Mouse (Mus musculus) hindbrain, postnatal 0 days (tissue): ENCODE results near the gene Stat4. TPM values are rescaled to one million over a fixed set of nuclear protein-coding genes. Genes with fewer than 3 reads are reported as not detected.

ENCODE experiments used
- ATAC-seq: fragments of 200-750 bp; cut with Nextera tagmentation; 2 replicates; pipeline ENCODE4 v1.8.0; 2017; ENCODE audit warnings: mild to moderate bottlenecking, moderate TSS enrichment, moderate library complexity
- DNase-seq: peaks from one replicate; pipeline ENCODE4 v3.0.0-alpha.2; 2015; ENCODE audit warnings: low spot score
- H3K27ac ChIP-seq: fragments of 300-500 bp; sonication (generic); 2 replicates; pipeline ENCODE4 v1.5.1; 2014; ENCODE audit warnings: mild to moderate bottlenecking
- H3K27me3 ChIP-seq: fragments of 300-500 bp; sonication (generic); 2 replicates; pipeline ENCODE4 v1.6.1; 2014; ENCODE audit warnings: low read length, mixed read lengths; ENCODE audit not compliant: insufficient read depth
- H3K36me3 ChIP-seq: fragments of 300-500 bp; sonication (generic); 2 replicates; pipeline ENCODE4 v1.6.1; 2014; ENCODE audit warnings: low read length, mixed read lengths; ENCODE audit not compliant: insufficient read depth
- H3K4me1 ChIP-seq: fragments of 300-500 bp; sonication (generic); 2 replicates; pipeline ENCODE4 v1.6.1; 2014; ENCODE audit warnings: antibody characterized with exemption, low read length, mixed read lengths; ENCODE audit not compliant: insufficient read depth
- H3K4me2 ChIP-seq: fragments of 300-500 bp; sonication (generic); 2 replicates; pipeline ENCODE4 v1.6.1; 2014; ENCODE audit warnings: low read depth, mild to moderate bottlenecking, low read length, moderate library complexity, mixed read lengths
- H3K4me3 ChIP-seq: fragments of 300-500 bp; sonication (generic); 2 replicates; pipeline ENCODE4 v1.5.1; 2014; ENCODE audit warnings: low read length
- H3K9ac ChIP-seq: fragments of 300-500 bp; sonication (generic); replicated peaks from 2 replicates; pipeline ENCODE4 v1.6.1; 2014; ENCODE audit warnings: mild to moderate bottlenecking, low read length, moderate library complexity, mixed read lengths
- H3K9me3 ChIP-seq: fragments of 300-500 bp; sonication (generic); 2 replicates; pipeline ENCODE4 v1.6.1; 2016; ENCODE audit warnings: low read length, mixed read lengths
- CTCF ChIP-seq: IDR thresholded peaks from 2 replicates; pipeline ENCODE4 v1.5.1; 2016; ENCODE audit warnings: antibody characterized with exemption, control low read depth, low read depth
- WGBS: fragments of 180-500 bp; shearing (Covaris S2); extraction: QIAGEN DNeasy Blood & Tissue Kit; methylation state at CpG from one replicate; pipeline ENCODE4 v1.1.7; 2014; 5-methylcytosine and 5-hydroxymethylcytosine counted together
- polyA plus RNA-seq: library from polyadenylated mRNA; unstranded; fragments of >200 nt; fragmentation: Nextera tagmentation; extraction: Ambion mirVana; gene quantifications from 2 replicates; pipeline ENCODE4 v1.2.1, GENCODE M21; 2015
- total RNA-seq: library from RNA; depleted of rRNA; stranded (reverse); fragments of >200 nt; gene quantifications from 2 replicates; pipeline ENCODE4 v1.2.3, GENCODE M21; 2014; rRNA removed

Stat4 gene
- total and polyA plus RNA-seq, 2 experiments from 2014 or later = 0.31 to 0.78 TPM

DNA sequence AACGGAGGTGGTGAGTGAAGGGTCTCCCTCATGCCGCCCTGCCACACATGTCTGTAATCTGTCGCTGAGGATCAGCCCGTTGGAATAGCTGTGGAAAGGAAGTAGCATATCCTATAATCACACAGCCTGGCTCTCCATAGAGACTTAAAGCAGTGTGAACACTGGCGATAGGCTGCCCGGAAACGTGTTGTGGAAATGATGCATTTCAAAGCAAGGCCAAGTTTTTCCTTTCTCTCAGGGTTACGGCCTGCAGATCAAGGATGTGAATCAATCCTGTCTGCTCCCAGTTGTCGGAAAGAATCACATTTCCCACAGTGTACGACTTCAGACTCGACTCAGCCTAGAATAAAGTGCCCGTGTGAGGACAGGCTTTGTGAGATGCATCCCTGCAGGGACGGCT is 165.4 kb downstream of the Stat4 start:
- ATAC-seq = no peak
- no peak for DNase-seq
- no peak for TF ChIP-seq CTCF

DNA sequence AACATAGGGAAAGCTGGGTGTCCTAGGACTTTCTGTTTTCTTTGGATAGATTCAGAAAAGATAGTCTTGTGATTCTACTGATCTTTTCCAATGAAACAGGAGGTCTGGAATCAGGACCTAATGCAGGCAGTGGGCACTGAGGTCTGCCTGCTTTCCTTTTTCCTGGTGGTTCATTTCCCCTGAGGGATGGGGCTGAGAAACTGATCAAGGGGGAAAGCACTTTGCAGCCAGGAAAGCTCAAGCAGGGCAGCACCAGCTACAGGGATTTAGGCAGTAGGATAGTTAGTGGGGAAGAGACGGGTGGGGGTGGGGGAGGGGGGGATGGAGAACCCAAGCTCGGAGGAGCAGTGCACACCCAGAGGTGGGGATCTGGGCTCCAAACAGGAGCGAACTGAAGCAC is 166.0 kb downstream of the Stat4 start:
- Histone ChIP-seq H3K27me3 (no peaks in the 10 kb centered on the region), H3K27ac (no peak overlapping the region)

More for the DNA sequence above, 165.4 kb downstream of the Stat4 start:
- no peak overlapping the region for H3K4me3 ChIP-seq
- H3K36me3 ChIP-seq = peaks cover 8% of the 10 kb centered on the region; the same call in 1 of the 2 replicates
- H3K27ac ChIP-seq = no peak overlapping the region
- no peaks in the 10 kb centered on the region for H3K9me3 ChIP-seq
- H3K4me2 ChIP-seq = no peak overlapping the region
- H3K9ac ChIP-seq = no peak overlapping the region
- no peaks in the 10 kb centered on the region; the same call in 1 of the 2 replicates for H3K4me1 ChIP-seq
- WGBS = 60% methylated on average over 13 of the region's 13 CpGs
- no peaks in the 10 kb centered on the region for H3K27me3 ChIP-seq

DNA sequence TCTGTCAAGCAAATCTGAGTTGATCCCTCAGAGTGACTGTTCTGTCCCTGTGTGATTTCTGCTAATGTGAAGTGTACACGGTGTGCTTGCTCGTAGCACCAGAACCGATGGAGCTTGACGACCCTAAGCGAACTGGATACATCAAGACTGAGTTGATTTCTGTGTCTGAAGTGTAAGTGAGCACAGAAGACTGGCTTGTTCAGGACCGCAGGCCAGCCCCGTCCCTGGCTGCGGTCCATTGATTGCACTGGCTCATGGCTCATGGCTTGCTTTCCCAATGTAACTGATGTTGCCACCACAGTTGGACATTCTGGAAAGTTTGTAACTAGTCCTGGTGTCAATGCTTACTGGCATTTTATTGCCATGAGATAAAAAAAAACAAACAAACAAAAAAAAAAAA is 167.9 kb downstream of the Stat4 start:
- H3K4me2 ChIP-seq = no peak overlapping the region
- no peaks in the 10 kb centered on the region for H3K27me3 ChIP-seq
- H3K9me3 ChIP-seq = no peaks in the 10 kb centered on the region
- no peaks in the 10 kb centered on the region for H3K4me1 ChIP-seq
- H3K36me3 ChIP-seq = peaks cover 12% of the 10 kb centered on the region; the same call in 1 of the 2 replicates
- no peak overlapping the region for H3K4me3 ChIP-seq
- no peak for ATAC-seq
- no peak overlapping the region for H3K9ac ChIP-seq
- WGBS = 77% methylated on average over 8 of the region's 8 CpGs
- DNase-seq = no peak
- no peak for TF ChIP-seq CTCF
- no peak overlapping the region for H3K27ac ChIP-seq

More for the DNA sequence above, 166.0 kb downstream of the Stat4 start:
- Histone ChIP-seq H3K4me2 (no peak overlapping the region), H3K36me3 (peaks cover 12% of the 10 kb centered on the region; the same call in 1 of the 2 replicates), H3K4me1 (no peaks in the 10 kb centered on the region; the same call in 1 of the 2 replicates), H3K9me3 (no peaks in the 10 kb centered on the region), H3K9ac (no peak overlapping the region), H3K4me3 (no peak overlapping the region)
- DNase-seq (no peak), ATAC-seq (no peak)
- whole genome bisulfite sequencing = 50% methylated on average over 3 of the region's 3 CpGs
- no peak for TF ChIP-seq CTCF

DNA sequence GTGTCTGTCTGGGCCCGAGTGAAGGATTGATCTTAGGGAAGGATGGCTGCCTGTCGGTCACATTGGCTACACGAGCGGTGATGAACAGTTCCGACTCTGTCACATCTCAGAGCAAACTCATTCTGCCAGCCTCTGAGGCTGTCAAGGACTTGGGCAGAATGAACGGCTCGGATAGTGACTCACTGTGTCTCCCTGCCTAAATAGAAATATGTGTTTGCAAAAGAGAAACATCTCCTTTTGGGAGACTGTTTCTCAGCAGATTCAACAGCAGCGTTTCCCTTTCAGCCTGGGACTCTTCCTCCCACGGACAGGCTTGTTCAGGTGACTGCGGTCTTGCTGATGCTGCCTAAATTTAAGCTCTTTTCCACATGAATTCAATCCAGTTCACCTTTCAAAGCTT is 169.4 kb downstream of the Stat4 start:
- Histone ChIP-seq H3K9ac (no peak overlapping the region), H3K4me1 (no peaks in the 10 kb centered on the region), H3K27ac (no peak overlapping the region), H3K36me3 (peaks cover 12% of the 10 kb centered on the region; the same call in 1 of the 2 replicates), H3K9me3 (no peaks in the 10 kb centered on the region), H3K27me3 (no peaks in the 10 kb centered on the region), H3K4me2 (no peak overlapping the region), H3K4me3 (no peak overlapping the region)
- 84% methylated on average over 10 of the region's 10 CpGs for WGBS
- TF ChIP-seq CTCF = no peak
- no peak for DNase-seq
- no peak for ATAC-seq

Other genes with a start within 250 kb of the Stat4 start
- 20.3 and 27.9 TPM in 2 replicates for gene Myo1b, start 71.1 kb upstream of the Stat4 start, total RNA-seq
- gene Myo1b, start 71.1 kb upstream of the Stat4 start, polyA plus RNA-seq = 44.7 and 45.2 TPM in 2 replicates
- gene Stat1, start 132.3 kb downstream of the Stat4 start, total RNA-seq = 25.3 and 25.7 TPM in 2 replicates
- gene Stat1, start 132.3 kb downstream of the Stat4 start, polyA plus RNA-seq = 16.6 and 17.0 TPM in 2 replicates
- 134 and 152 TPM in 2 replicates for gene Gls, start 246.1 kb downstream of the Stat4 start, total RNA-seq
- gene Gls, start 246.1 kb downstream of the Stat4 start, polyA plus RNA-seq = 24.7 and 25.7 TPM in 2 replicates